Mouse (Mus musculus) liver, adult 2 months (tissue): ENCODE data around the gene Rnf103.

Experiments
- CTCF ChIP-seq: fragments of 200-500 bp; IDR thresholded peaks from 2 replicates; pipeline ENCODE4 v1.5.1; 2011; ENCODE audit warnings: low read depth, low read length, control low read depth
- POLR2A ChIP-seq: fragments of 200-500 bp; IDR thresholded peaks from 2 replicates; pipeline ENCODE4 v1.6.1; 2011; ENCODE audit warnings: low read length, control low read depth; ENCODE audit not compliant: insufficient read depth; ENCODE audit errors: extremely low read depth

DNA sequence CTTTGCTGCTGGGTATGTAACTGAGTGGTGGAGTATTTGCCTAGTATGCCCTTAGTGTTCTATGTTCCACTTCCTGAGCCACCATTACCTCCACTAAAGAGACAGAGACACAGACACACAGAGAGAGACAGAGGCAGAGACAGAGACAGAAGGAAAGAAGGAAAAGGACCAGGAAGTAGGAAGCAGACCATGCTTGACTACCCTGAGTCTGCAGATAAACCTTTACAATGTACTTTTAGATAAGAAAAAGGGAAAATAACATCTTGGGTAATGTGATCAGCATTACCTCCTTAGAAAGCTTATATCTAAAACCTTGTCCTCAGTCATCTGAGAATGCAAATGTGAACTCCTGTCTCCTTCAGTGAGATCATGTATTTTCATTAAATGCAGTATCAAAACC lies 10.0 kb downstream of the Rnf103 start:
- TF ChIP-seq CTCF (no peak), POLR2A (no peak)
